Mouse (Mus musculus): ENCODE measurements around the gene Cacnb4. TPM values are rescaled to one million over a fixed set of nuclear protein-coding genes. Genes with fewer than 3 reads are reported as not detected.

Gene Cacnb4
- polyA plus RNA-seq, 1 experiment = 0.04 TPM

GRCm38 (mm10) chr2:52656722-52657121, 19.9 kb downstream of the Cacnb4 start:
- no peak for TF ChIP-seq POLR2A (IDR thresholded peaks at IDR 0.05; ENCODE audit: borderline replicate concordance, extremely low read depth, low read depth, low read length)
- no peak for TF ChIP-seq CTCF (IDR thresholded peaks at IDR 0.05; ENCODE audit: insufficient read depth, low read length)
- no peak for DNase-seq
- Histone ChIP-seq H3K4me3 (replicated peaks; ENCODE audit: extremely low read depth, low read depth, low read length) (no peak overlapping the region), H3K4me1 (ENCODE audit: control insufficient read depth, insufficient read depth, low read length) (no peaks in the 10 kb centered on the region)
- WGBS = 90% methylated on average over 5 of the region's 5 CpGs

- no peak for DNase-seq
Observed at GRCm38 (mm10) chr2:52654541-52654940, 22.1 kb downstream of the Cacnb4 start.

GRCm38 (mm10) chr2:52651547-52651946, 25.1 kb downstream of the Cacnb4 start:
- 78% methylated on average over 6 of the region's 6 CpGs for WGBS
- no peak for TF ChIP-seq CTCF (IDR thresholded peaks at IDR 0.05; ENCODE audit: insufficient read depth, low read length)
- no peak for TF ChIP-seq POLR2A (IDR thresholded peaks at IDR 0.05; ENCODE audit: borderline replicate concordance, extremely low read depth, low read depth, low read length)

More at GRCm38 (mm10) chr2:52654541-52654940, 22.1 kb downstream of the Cacnb4 start:
- H3K4me3 ChIP-seq (replicated peaks; ENCODE audit: extremely low read depth, low read depth, low read length) = no peak overlapping the region
- 52% methylated on average over 4 of the region's 4 CpGs for WGBS
- H3K4me1 ChIP-seq (ENCODE audit: control insufficient read depth, insufficient read depth, low read length) = no peaks in the 10 kb centered on the region
- TF ChIP-seq POLR2A (IDR thresholded peaks at IDR 0.05; ENCODE audit: borderline replicate concordance, extremely low read depth, low read depth, low read length) (no peak), CTCF (IDR thresholded peaks at IDR 0.05; ENCODE audit: insufficient read depth, low read length) (no peak)

GRCm38 (mm10) chr2:52647255-52647998, 29.2 kb downstream of the Cacnb4 start:
- Histone ChIP-seq H3K4me3 (replicated peaks; ENCODE audit: extremely low read depth, low read depth, low read length) (no peak overlapping the region), H3K4me1 (ENCODE audit: control insufficient read depth, insufficient read depth, low read length) (no peaks in the 10 kb centered on the region)
- WGBS = 63% methylated on average over 8 of the region's 8 CpGs
- TF ChIP-seq POLR2A (IDR thresholded peaks at IDR 0.05; ENCODE audit: borderline replicate concordance, extremely low read depth, low read depth, low read length) (no peak), CTCF (IDR thresholded peaks at IDR 0.05; ENCODE audit: insufficient read depth, low read length) (no peak)
- no peak for DNase-seq

More at GRCm38 (mm10) chr2:52651547-52651946, 25.1 kb downstream of the Cacnb4 start:
- no peaks in the 10 kb centered on the region for H3K4me1 ChIP-seq (ENCODE audit: control insufficient read depth, insufficient read depth, low read length)
- no peak for DNase-seq
- H3K4me3 ChIP-seq (replicated peaks; ENCODE audit: extremely low read depth, low read depth, low read length) = no peak overlapping the region

GRCm38 (mm10) chr2:52643657-52644056, 33.0 kb downstream of the Cacnb4 start:
- 73% methylated on average over 6 of the region's 6 CpGs for WGBS
- Histone ChIP-seq H3K4me1 (ENCODE audit: control insufficient read depth, insufficient read depth, low read length) (0 out of 2 replicates have a peak, but pooled peaks cover 3% of the 10 kb centered on the region), H3K4me3 (replicated peaks; ENCODE audit: extremely low read depth, low read depth, low read length) (no peak overlapping the region)
- TF ChIP-seq CTCF (IDR thresholded peaks at IDR 0.05; ENCODE audit: insufficient read depth, low read length) (no peak), POLR2A (IDR thresholded peaks at IDR 0.05; ENCODE audit: borderline replicate concordance, extremely low read depth, low read depth, low read length) (no peak)
- no peak for DNase-seq

GRCm38 (mm10) chr2:52639530-52639875, 37.1 kb downstream of the Cacnb4 start:
- DNase-seq = no peak
- no peak for TF ChIP-seq CTCF (IDR thresholded peaks at IDR 0.05; ENCODE audit: insufficient read depth, low read length)
- Histone ChIP-seq H3K4me3 (replicated peaks; ENCODE audit: extremely low read depth, low read depth, low read length) (no peak overlapping the region), H3K4me1 (ENCODE audit: control insufficient read depth, insufficient read depth, low read length) (peaks cover 10% of the 10 kb centered on the region)
- 30% methylated on average over 4 of the region's 4 CpGs for WGBS

GRCm38 (mm10) chr2:52638857-52639529, 37.6 kb downstream of the Cacnb4 start:
- peak; percentile 28 for DNase-seq
- TF ChIP-seq CTCF (IDR thresholded peaks at IDR 0.05; ENCODE audit: insufficient read depth, low read length) (no peak), POLR2A (IDR thresholded peaks at IDR 0.05; ENCODE audit: borderline replicate concordance, extremely low read depth, low read depth, low read length) (no peak)
- Histone ChIP-seq H3K4me1 (ENCODE audit: control insufficient read depth, insufficient read depth, low read length) (peaks cover 10% of the 10 kb centered on the region), H3K4me3 (replicated peaks; ENCODE audit: extremely low read depth, low read depth, low read length) (no peak overlapping the region)
- WGBS = 57% methylated on average over 6 of the region's 6 CpGs

- peaks cover 10% of the 10 kb centered on the region for H3K4me1 ChIP-seq (ENCODE audit: control insufficient read depth, insufficient read depth, low read length)
- WGBS = 24% methylated on average over 4 of the region's 4 CpGs
- DNase-seq = no peak
Observed at GRCm38 (mm10) chr2:52638226-52638625, 38.4 kb downstream of the Cacnb4 start.

GRCm38 (mm10) chr2:52636051-52636450, 40.6 kb downstream of the Cacnb4 start:
- H3K4me1 ChIP-seq (ENCODE audit: control insufficient read depth, insufficient read depth, low read length) = peaks cover 10% of the 10 kb centered on the region
- DNase-seq = no peak
- 73% methylated on average over 5 of the region's 5 CpGs for whole genome bisulfite sequencing
- no peak for TF ChIP-seq POLR2A (IDR thresholded peaks at IDR 0.05; ENCODE audit: borderline replicate concordance, extremely low read depth, low read depth, low read length)
- TF ChIP-seq CTCF (IDR thresholded peaks at IDR 0.05; ENCODE audit: insufficient read depth, low read length) = no peak
- H3K4me3 ChIP-seq (replicated peaks; ENCODE audit: extremely low read depth, low read depth, low read length) = no peak overlapping the region

More at GRCm38 (mm10) chr2:52638226-52638625, 38.4 kb downstream of the Cacnb4 start:
- TF ChIP-seq CTCF (IDR thresholded peaks at IDR 0.05; ENCODE audit: insufficient read depth, low read length) = no peak
- no peak overlapping the region for H3K4me3 ChIP-seq (replicated peaks; ENCODE audit: extremely low read depth, low read depth, low read length)

- Histone ChIP-seq H3K4me3 (replicated peaks; ENCODE audit: extremely low read depth, low read depth, low read length) (no peak overlapping the region), H3K4me1 (ENCODE audit: control insufficient read depth, insufficient read depth, low read length) (peaks cover 10% of the 10 kb centered on the region)
- TF ChIP-seq POLR2A (IDR thresholded peaks at IDR 0.05; ENCODE audit: borderline replicate concordance, extremely low read depth, low read depth, low read length) = no peak
- no peak for TF ChIP-seq CTCF (IDR thresholded peaks at IDR 0.05; ENCODE audit: insufficient read depth, low read length)
- no peak for DNase-seq
- 48% methylated on average over 4 of the region's 4 CpGs for WGBS
Observed at GRCm38 (mm10) chr2:52635358-52635757, 41.3 kb downstream of the Cacnb4 start.
